Mouse (Mus musculus): ENCODE measurements around the gene Aldh3b1. TPM values are rescaled to one million over a fixed set of nuclear protein-coding genes. Genes with fewer than 3 reads are reported as not detected.

Gene Aldh3b1
- polyA plus RNA-seq, 1 experiment from 2014 or later = 2.9 TPM

GRCm38 (mm10) chr19:3955033-3955432 lies 25.4 kb upstream of the Aldh3b1 start:
- Histone ChIP-seq H3K9me3 (ENCODE audit: control insufficient read depth, low read length) (no peaks in the 10 kb centered on the region), H3K27ac (replicated peaks in 1 of 2; ENCODE audit: control insufficient read depth in 1 of 2, insufficient read depth in 1 of 2, low read depth in 2 of 2, low read length in 2 of 2) (no peak overlapping the region), H3K4me2 (ENCODE audit: low read length) (no peak overlapping the region), H3K4me1 (ENCODE audit: control insufficient read depth in 2 of 2, insufficient read depth in 2 of 2, low read length in 2 of 2) (0 out of 4 replicates have a peak, but pooled peaks cover 0 to 4% of the 10 kb centered on the region in 2 experiments), H3K4me3 (ENCODE audit: control insufficient read depth in 1 of 2, insufficient read depth in 1 of 2, low read depth in 1 of 2, low read length in 2 of 2) (no peak overlapping the region), H3K27me3 (ENCODE audit: control insufficient read depth, insufficient read depth, low read length) (0 out of 2 replicates have a peak, but pooled peaks cover 3% of the 10 kb centered on the region), H3K9ac (ENCODE audit: low read length) (no peak overlapping the region), H3K36me3 (ENCODE audit: control insufficient read depth, insufficient read depth, low read length) (no peaks in the 10 kb centered on the region)
- no peak for ATAC-seq (ENCODE audit: insufficient number of reproducible peaks, insufficient read depth, low FRiP score, low read depth)
- WGBS = 83% methylated on average over 3 of the region's 3 CpGs

DNA sequence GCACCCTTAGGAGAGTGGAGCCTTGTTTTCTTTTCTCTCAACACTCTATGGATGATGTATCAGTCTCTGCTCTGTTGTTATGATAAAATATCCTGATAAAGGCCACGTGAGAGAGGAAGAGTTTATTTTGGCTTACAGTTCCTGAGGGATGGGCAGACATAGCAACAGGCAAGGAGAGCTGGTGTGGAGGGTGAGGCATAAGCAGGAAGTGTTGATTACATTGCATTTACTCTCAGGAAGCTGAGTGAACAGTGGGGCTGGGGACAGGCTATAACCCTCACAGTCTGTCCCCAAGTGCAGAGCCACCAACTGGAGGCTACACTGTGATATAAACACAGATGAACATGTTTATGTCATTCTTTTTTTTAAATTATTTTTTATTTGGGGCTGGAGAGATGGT lies 22.5 kb upstream of the Aldh3b1 start:
- 26% methylated on average over 1 of the region's 1 CpGs for WGBS
- Histone ChIP-seq H3K27me3 (ENCODE audit: control insufficient read depth, insufficient read depth, low read length) (0 out of 2 replicates have a peak, but pooled peaks cover 3% of the 10 kb centered on the region), H3K9ac (ENCODE audit: low read length) (no peak overlapping the region), H3K4me1 (ENCODE audit: control insufficient read depth in 2 of 2, insufficient read depth in 2 of 2, low read length in 2 of 2) (0 out of 4 replicates have a peak, but pooled peaks cover 0 to 4% of the 10 kb centered on the region in 2 experiments), H3K4me3 (ENCODE audit: control insufficient read depth in 1 of 2, insufficient read depth in 1 of 2, low read depth in 1 of 2, low read length in 2 of 2) (no peak overlapping the region), H3K27ac (replicated peaks in 1 of 2; ENCODE audit: control insufficient read depth in 1 of 2, insufficient read depth in 1 of 2, low read depth in 2 of 2, low read length in 2 of 2) (no peak overlapping the region), H3K4me2 (ENCODE audit: low read length) (no peak overlapping the region), H3K9me3 (ENCODE audit: control insufficient read depth, low read length) (no peaks in the 10 kb centered on the region), H3K36me3 (ENCODE audit: control insufficient read depth, insufficient read depth, low read length) (no peaks in the 10 kb centered on the region)
- ATAC-seq (ENCODE audit: insufficient number of reproducible peaks, insufficient read depth, low FRiP score, low read depth) = no peak

DNA sequence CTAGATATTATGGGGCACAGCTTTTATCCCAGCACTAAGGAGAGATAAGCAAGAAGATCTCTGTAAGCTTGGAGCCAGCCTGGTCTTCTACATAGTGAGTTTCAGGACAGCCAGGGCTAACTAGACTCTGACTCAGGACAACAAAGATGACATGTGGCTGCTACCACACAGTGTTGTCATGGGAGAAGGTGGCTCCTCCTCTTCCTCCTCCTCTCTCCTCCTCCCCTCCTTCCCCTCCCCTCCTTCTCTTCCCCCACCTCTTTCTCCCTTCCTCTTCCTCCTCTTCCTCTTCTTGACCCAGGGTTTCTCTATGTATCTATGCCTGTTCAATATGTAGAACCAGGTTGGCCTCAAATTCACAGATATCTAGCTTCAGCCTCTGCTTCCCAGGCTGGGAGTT lies 21.9 kb upstream of the Aldh3b1 start:
- Histone ChIP-seq H3K4me3 (ENCODE audit: control insufficient read depth in 1 of 2, insufficient read depth in 1 of 2, low read depth in 1 of 2, low read length in 2 of 2) (no peak overlapping the region), H3K4me2 (ENCODE audit: low read length) (no peak overlapping the region), H3K9me3 (ENCODE audit: control insufficient read depth, low read length) (no peaks in the 10 kb centered on the region), H3K27ac (replicated peaks in 1 of 2; ENCODE audit: control insufficient read depth in 1 of 2, insufficient read depth in 1 of 2, low read depth in 2 of 2, low read length in 2 of 2) (no peak overlapping the region), H3K4me1 (ENCODE audit: control insufficient read depth in 2 of 2, insufficient read depth in 2 of 2, low read length in 2 of 2) (peaks cover 0 to 6% of the 10 kb centered on the region in 2 experiments; a peak in 2 of 4 replicates), H3K36me3 (ENCODE audit: control insufficient read depth, insufficient read depth, low read length) (no peaks in the 10 kb centered on the region), H3K27me3 (ENCODE audit: control insufficient read depth, insufficient read depth, low read length) (0 out of 2 replicates have a peak, but pooled peaks cover under 1% of the 10 kb centered on the region), H3K9ac (ENCODE audit: low read length) (no peak overlapping the region)
- no peak for ATAC-seq (ENCODE audit: insufficient number of reproducible peaks, insufficient read depth, low FRiP score, low read depth)

DNA sequence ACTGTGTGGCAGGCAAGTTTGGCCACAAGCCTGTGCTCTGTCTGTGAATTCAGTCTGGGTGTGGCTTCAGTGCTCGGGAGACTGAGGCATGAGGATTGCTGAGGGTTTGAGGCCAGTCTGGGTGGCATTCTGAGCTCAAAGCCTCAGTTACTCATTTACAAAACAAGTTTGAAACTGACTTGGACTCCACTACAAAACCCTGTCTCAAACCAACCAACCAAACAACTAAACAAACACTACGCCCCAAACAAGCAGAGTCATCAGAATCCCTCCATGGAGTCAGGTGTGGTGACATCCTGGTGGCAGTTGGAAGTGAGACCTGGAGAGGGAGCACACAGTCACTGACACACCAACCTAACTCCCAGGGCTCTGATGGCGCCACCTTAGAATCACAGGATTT lies 20.7 kb upstream of the Aldh3b1 start:
- Histone ChIP-seq H3K4me3 (ENCODE audit: control insufficient read depth in 1 of 2, insufficient read depth in 1 of 2, low read depth in 1 of 2, low read length in 2 of 2) (no peak overlapping the region), H3K9ac (ENCODE audit: low read length) (no peak overlapping the region), H3K27me3 (ENCODE audit: control insufficient read depth, insufficient read depth, low read length) (no peaks in the 10 kb centered on the region), H3K9me3 (ENCODE audit: control insufficient read depth, low read length) (no peaks in the 10 kb centered on the region), H3K4me2 (ENCODE audit: low read length) (no peak overlapping the region), H3K4me1 (ENCODE audit: control insufficient read depth in 2 of 2, insufficient read depth in 2 of 2, low read length in 2 of 2) (peaks cover 6 to 11% of the 10 kb centered on the region in 2 experiments), H3K27ac (replicated peaks in 1 of 2; ENCODE audit: control insufficient read depth in 1 of 2, insufficient read depth in 1 of 2, low read depth in 2 of 2, low read length in 2 of 2) (no peak overlapping the region), H3K36me3 (ENCODE audit: control insufficient read depth, insufficient read depth, low read length) (no peaks in the 10 kb centered on the region)
- ATAC-seq (ENCODE audit: insufficient number of reproducible peaks, insufficient read depth, low FRiP score, low read depth) = no peak
- 78% methylated on average over 3 of the region's 3 CpGs for WGBS

GRCm38 (mm10) chr19:3948546-3948945 lies 18.9 kb upstream of the Aldh3b1 start:
- no peaks in the 10 kb centered on the region for H3K9me3 ChIP-seq (ENCODE audit: control insufficient read depth, low read length)
- no peaks in the 10 kb centered on the region for H3K36me3 ChIP-seq (ENCODE audit: control insufficient read depth, insufficient read depth, low read length)
- peaks cover 6 to 11% of the 10 kb centered on the region in 2 experiments for H3K4me1 ChIP-seq (ENCODE audit: control insufficient read depth in 2 of 2, insufficient read depth in 2 of 2, low read length in 2 of 2)
- no peak overlapping the region for H3K27ac ChIP-seq (replicated peaks in 1 of 2; ENCODE audit: control insufficient read depth in 1 of 2, insufficient read depth in 1 of 2, low read depth in 2 of 2, low read length in 2 of 2)
- WGBS = 70% methylated on average over 14 of the region's 14 CpGs
- H3K27me3 ChIP-seq (ENCODE audit: control insufficient read depth, insufficient read depth, low read length) = no peaks in the 10 kb centered on the region
- no peak for ATAC-seq (ENCODE audit: insufficient number of reproducible peaks, insufficient read depth, low FRiP score, low read depth)
- H3K9ac ChIP-seq (ENCODE audit: low read length) = no peak overlapping the region
- H3K4me2 ChIP-seq (ENCODE audit: low read length) = no peak overlapping the region
- no peak overlapping the region for H3K4me3 ChIP-seq (ENCODE audit: control insufficient read depth in 1 of 2, insufficient read depth in 1 of 2, low read depth in 1 of 2, low read length in 2 of 2)

DNA sequence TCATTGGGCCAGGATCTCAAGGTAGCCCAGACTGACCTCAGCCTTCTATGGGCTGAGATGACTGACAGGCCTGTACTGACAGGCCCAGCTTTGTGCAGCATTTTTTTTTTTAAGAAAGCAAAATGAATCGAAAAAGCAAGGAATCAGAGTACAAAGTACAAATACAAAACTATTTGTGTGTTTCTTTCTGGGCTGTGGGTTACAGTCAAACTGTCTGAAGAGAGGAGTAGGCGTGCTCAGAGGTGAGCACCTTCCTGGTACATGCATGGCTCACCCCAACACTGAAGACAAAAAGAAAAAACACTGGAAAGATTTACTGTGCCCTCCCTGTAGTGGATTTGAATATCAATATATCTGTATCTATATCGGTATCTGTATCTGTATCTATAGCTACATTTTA lies 18.2 kb upstream of the Aldh3b1 start:
- no peak overlapping the region for H3K27ac ChIP-seq (replicated peaks in 1 of 2; ENCODE audit: control insufficient read depth in 1 of 2, insufficient read depth in 1 of 2, low read depth in 2 of 2, low read length in 2 of 2)
- H3K36me3 ChIP-seq (ENCODE audit: control insufficient read depth, insufficient read depth, low read length) = no peaks in the 10 kb centered on the region
- no peaks in the 10 kb centered on the region for H3K27me3 ChIP-seq (ENCODE audit: control insufficient read depth, insufficient read depth, low read length)
- no peaks in the 10 kb centered on the region for H3K9me3 ChIP-seq (ENCODE audit: control insufficient read depth, low read length)
- H3K4me1 ChIP-seq (ENCODE audit: control insufficient read depth in 2 of 2, insufficient read depth in 2 of 2, low read length in 2 of 2) = peaks cover 8 to 11% of the 10 kb centered on the region in 2 experiments
- no peak for ATAC-seq (ENCODE audit: insufficient number of reproducible peaks, insufficient read depth, low FRiP score, low read depth)
- WGBS = 72% methylated on average over 3 of the region's 3 CpGs
- H3K9ac ChIP-seq (ENCODE audit: low read length) = no peak overlapping the region
- H3K4me2 ChIP-seq (ENCODE audit: low read length) = no peak overlapping the region
- H3K4me3 ChIP-seq (ENCODE audit: control insufficient read depth in 1 of 2, insufficient read depth in 1 of 2, low read depth in 1 of 2, low read length in 2 of 2) = no peak overlapping the region

DNA sequence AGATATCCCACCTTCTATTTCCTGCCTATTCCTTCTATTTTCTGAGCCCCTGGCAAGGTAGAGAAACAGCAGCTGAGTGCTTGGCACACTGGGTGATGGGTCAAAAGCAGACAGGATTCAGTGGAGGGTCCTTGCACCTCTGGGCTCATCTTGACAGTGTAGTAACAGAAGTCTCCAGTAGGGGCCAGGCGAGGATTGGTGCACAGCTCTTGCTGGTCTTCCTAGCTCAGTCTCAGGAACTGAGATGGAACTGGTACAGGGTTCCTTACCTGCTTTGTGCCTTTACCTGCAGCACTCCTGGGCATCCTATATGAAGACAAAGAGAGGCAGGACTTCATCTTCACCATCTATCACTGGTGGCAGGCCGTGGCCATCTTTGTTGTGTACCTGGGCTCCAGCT lies 17.1 kb upstream of the Aldh3b1 start:
- H3K4me3 ChIP-seq (ENCODE audit: control insufficient read depth in 1 of 2, insufficient read depth in 1 of 2, low read depth in 1 of 2, low read length in 2 of 2) = no peak overlapping the region
- WGBS = 8% methylated on average over 2 of the region's 2 CpGs
- H3K9ac ChIP-seq (ENCODE audit: low read length) = no peak overlapping the region
- no peak for ATAC-seq (ENCODE audit: insufficient number of reproducible peaks, insufficient read depth, low FRiP score, low read depth)
- H3K4me2 ChIP-seq (ENCODE audit: low read length) = no peak overlapping the region
- no peak overlapping the region for H3K27ac ChIP-seq (replicated peaks in 1 of 2; ENCODE audit: control insufficient read depth in 1 of 2, insufficient read depth in 1 of 2, low read depth in 2 of 2, low read length in 2 of 2)
- H3K4me1 ChIP-seq (ENCODE audit: control insufficient read depth in 2 of 2, insufficient read depth in 2 of 2, low read length in 2 of 2) = peaks cover 8 to 11% of the 10 kb centered on the region in 2 experiments
- H3K27me3 ChIP-seq (ENCODE audit: control insufficient read depth, insufficient read depth, low read length) = peaks cover 6% of the 10 kb centered on the region; the same call in 1 of the 2 replicates
- H3K9me3 ChIP-seq (ENCODE audit: control insufficient read depth, low read length) = no peaks in the 10 kb centered on the region
- H3K36me3 ChIP-seq (ENCODE audit: control insufficient read depth, insufficient read depth, low read length) = no peaks in the 10 kb centered on the region

Data from heart, embryonic 14.5 days (tissue).